Mouse (Mus musculus) limb, embryonic 15.5 days (tissue): ENCODE results near the gene Rtl8b. TPM values are rescaled to one million over a fixed set of nuclear protein-coding genes. Genes with fewer than 3 reads are reported as not detected.
A peak's percentile ranks its signal among the peaks of the same experiment; 100 is the strongest.
"Not testable (repeated sequence)": the region's sequence is repeated elsewhere in the genome, so short reads cannot be mapped to it uniquely, and the experiment has no call there.

Experiments used
- ATAC-seq: fragments of 200-750 bp; cut with Nextera tagmentation; 2 replicates; pipeline ENCODE4 v1.8.0; 2017; ENCODE audit warnings: low read depth, moderate TSS enrichment; ENCODE audit not compliant: insufficient number of reproducible peaks, low FRiP score, low TSS enrichment
- H3K27ac ChIP-seq: fragments of 300-500 bp; sonication (generic); 2 replicates; pipeline ENCODE4 v1.5.1; 2015; ENCODE audit warnings: moderate library complexity, mild to moderate bottlenecking, inconsistent platforms
- H3K27me3 ChIP-seq: fragments of 300-500 bp; sonication (generic); 2 replicates; pipeline ENCODE4 v1.6.1; 2015; ENCODE audit warnings: inconsistent platforms
- H3K36me3 ChIP-seq: fragments of 300-500 bp; sonication (generic); 2 replicates; pipeline ENCODE4 v1.6.1; 2015; ENCODE audit warnings: inconsistent platforms
- H3K4me1 ChIP-seq: fragments of 300-500 bp; sonication (generic); 2 replicates; pipeline ENCODE4 v1.6.1; 2015; ENCODE audit warnings: inconsistent platforms
- H3K4me2 ChIP-seq: fragments of 300-500 bp; sonication (generic); 2 replicates; pipeline ENCODE4 v1.6.1; 2015; ENCODE audit warnings: mild to moderate bottlenecking, inconsistent platforms
- H3K4me3 ChIP-seq: fragments of 300-500 bp; sonication (generic); 2 replicates; pipeline ENCODE4 v1.5.1; 2015; ENCODE audit warnings: mild to moderate bottlenecking, inconsistent platforms
- H3K9ac ChIP-seq: fragments of 300-500 bp; sonication (generic); 2 replicates; pipeline ENCODE4 v1.6.1; 2015; ENCODE audit warnings: inconsistent platforms
- H3K9me3 ChIP-seq: fragments of 300-500 bp; sonication (generic); 2 replicates; pipeline ENCODE4 v1.6.1; 2016; ENCODE audit warnings: inconsistent platforms
- WGBS: fragments of 180-500 bp; shearing (Covaris S2); methylation state at CpG from one replicate; pipeline ENCODE4 v1.1.7; 2015; 5-methylcytosine and 5-hydroxymethylcytosine counted together
- polyA plus RNA-seq: library from polyadenylated mRNA; unstranded; fragments of >200 nt; fragmentation: Nextera tagmentation; extraction: Ambion mirVana; gene quantifications from 2 replicates; pipeline ENCODE4 v1.2.1, GENCODE M21; 2015

Gene Rtl8b
- polyA plus RNA-seq, 1 experiment from 2014 or later: 58.4 TPM

GRCm38 (mm10) chrX:53669557-53670270, 494 bp downstream of the Rtl8b start:
- not testable (repeated sequence) for H3K4me1 ChIP-seq, H3K36me3 ChIP-seq, H3K27me3 ChIP-seq, H3K9me3 ChIP-seq, H3K9ac ChIP-seq, H3K4me2 ChIP-seq, H3K27ac ChIP-seq
- peak overlapping the region; percentile 35 for H3K4me3 ChIP-seq
- no CpG with 5 or more reads among the region's 36 CpGs for WGBS
- ATAC-seq: 0 out of 2 replicates have a peak, but pooled peaks have one; percentile 24

GRCm38 (mm10) chrX:53652917-53653316, 17.3 kb downstream of the Rtl8b start:
- not testable (repeated sequence) for H3K9ac ChIP-seq, H3K36me3 ChIP-seq, ATAC-seq, H3K4me3 ChIP-seq, H3K27me3 ChIP-seq, H3K4me2 ChIP-seq, H3K9me3 ChIP-seq, H3K27ac ChIP-seq, H3K4me1 ChIP-seq
- WGBS: 59% methylated on average over 4 of the region's 4 CpGs

- Histone ChIP-seq H3K27ac (no peak overlapping the region), H3K9me3 (no peaks in the 10 kb centered on the region), H3K4me3 (no peak overlapping the region), H3K4me2 (no peak overlapping the region), H3K36me3 (no peaks in the 10 kb centered on the region), H3K27me3 (no peaks in the 10 kb centered on the region), H3K9ac (no peak overlapping the region), H3K4me1 (0 out of 2 replicates have a peak, but pooled peaks cover 3% of the 10 kb centered on the region)
- 66% methylated on average over 6 of the region's 6 CpGs for WGBS
- ATAC-seq: no peak
These were observed 24.3 kb downstream of the Rtl8b start for GRCm38 (mm10) chrX:53645885-53646284.

GRCm38 (mm10) chrX:53642980-53643961, 26.9 kb downstream of the Rtl8b start, which contains the start of gene Rtl8a:
Rtl8a (minus strand) TSS chrX:53643682.
- Histone ChIP-seq H3K4me2 (peak within 1 kb of the TSS; percentile 35), H3K27ac (peak within 1 kb of the TSS; percentile 63), H3K4me3 (peak within 1 kb of the TSS; percentile 36)
- not testable (repeated sequence) for H3K36me3 ChIP-seq, H3K9ac ChIP-seq, H3K4me1 ChIP-seq, H3K27me3 ChIP-seq, H3K9me3 ChIP-seq
- WGBS: 25% methylated on average over 12 of the region's 50 CpGs
- ATAC-seq: peak; percentile 86

GRCm38 (mm10) chrX:53642604-53642979, 27.6 kb downstream of the Rtl8b start:
- not testable (repeated sequence) for H3K9me3 ChIP-seq, ATAC-seq, H3K27me3 ChIP-seq, H3K9ac ChIP-seq, H3K36me3 ChIP-seq, H3K4me2 ChIP-seq, H3K27ac ChIP-seq, H3K4me3 ChIP-seq, H3K4me1 ChIP-seq
- WGBS: 62% methylated on average over 4 of the region's 4 CpGs

- not testable (repeated sequence) for H3K27ac ChIP-seq, H3K36me3 ChIP-seq, H3K27me3 ChIP-seq, H3K4me3 ChIP-seq, H3K4me1 ChIP-seq, H3K9ac ChIP-seq, H3K4me2 ChIP-seq, ATAC-seq, H3K9me3 ChIP-seq
- WGBS: 54% methylated on average over 3 of the region's 3 CpGs
These were observed 32.1 kb downstream of the Rtl8b start for GRCm38 (mm10) chrX:53638107-53638506.

Other genes starting within 250 kb of the Rtl8b start
- not detected in 2 replicates for gene Etd, start 235.5 kb downstream of the Rtl8b start, polyA plus RNA-seq
- gene Rtl8c, start 62.4 kb downstream of the Rtl8b start, polyA plus RNA-seq: 50.3 and 50.4 TPM in 2 replicates
- not detected in 2 replicates for gene Gm14597, start 61.4 kb downstream of the Rtl8b start, polyA plus RNA-seq
- 63.3 and 85.3 TPM in 2 replicates for gene Rtl8a, start 26.7 kb downstream of the Rtl8b start, polyA plus RNA-seq
- gene 4930502E18Rik, start 54.4 kb upstream of the Rtl8b start, polyA plus RNA-seq: 0.23 and 0.29 TPM in 2 replicates
- gene 1700013H16Rik, start 87.4 kb upstream of the Rtl8b start, polyA plus RNA-seq: not detected in 2 replicates
- not detected in 2 replicates for gene Zfp36l3, start 106.0 kb upstream of the Rtl8b start, polyA plus RNA-seq
- gene Xlr, start 127.3 kb upstream of the Rtl8b start, polyA plus RNA-seq: 0.84 and 1.4 TPM in 2 replicates